Mouse (Mus musculus): ENCODE data around the gene Apbb2.

- TF ChIP-seq CTCF (IDR thresholded peaks at IDR 0.05; ENCODE audit: control insufficient read depth, insufficient read depth, insufficient replicate concordance, low read depth, low read length) (no peak), POLR2A (IDR thresholded peaks at IDR 0.05; ENCODE audit: control insufficient read depth, low read depth, low read length) (no peak)
These were observed 359.6 kb downstream of the Apbb2 start for GRCm38 (mm10) chr5:66259000-66259399.
